Mouse (Mus musculus) central nervous system, embryonic 14 days (tissue): Measurements from ENCODE around the gene Olfr38. TPM values are rescaled to one million over a fixed set of nuclear protein-coding genes. Genes with fewer than 3 reads are reported as not detected.

Experiments used
- polyA plus RNA-seq: library from polyadenylated mRNA; depleted of rRNA; stranded (reverse); fragments of >200 nt; gene quantifications from 2 replicates; pipeline ENCODE4 v1.2.3, GENCODE M21; 2012; rRNA removed

Gene Olfr38
- not detected in 2 replicates for polyA plus RNA-seq

GRCm38 (mm10) chr6:42756104-42756503 is at the start of gene Olfr38:
Gene Olfr38 (plus strand): TSS chr6:42756404.

DNA sequence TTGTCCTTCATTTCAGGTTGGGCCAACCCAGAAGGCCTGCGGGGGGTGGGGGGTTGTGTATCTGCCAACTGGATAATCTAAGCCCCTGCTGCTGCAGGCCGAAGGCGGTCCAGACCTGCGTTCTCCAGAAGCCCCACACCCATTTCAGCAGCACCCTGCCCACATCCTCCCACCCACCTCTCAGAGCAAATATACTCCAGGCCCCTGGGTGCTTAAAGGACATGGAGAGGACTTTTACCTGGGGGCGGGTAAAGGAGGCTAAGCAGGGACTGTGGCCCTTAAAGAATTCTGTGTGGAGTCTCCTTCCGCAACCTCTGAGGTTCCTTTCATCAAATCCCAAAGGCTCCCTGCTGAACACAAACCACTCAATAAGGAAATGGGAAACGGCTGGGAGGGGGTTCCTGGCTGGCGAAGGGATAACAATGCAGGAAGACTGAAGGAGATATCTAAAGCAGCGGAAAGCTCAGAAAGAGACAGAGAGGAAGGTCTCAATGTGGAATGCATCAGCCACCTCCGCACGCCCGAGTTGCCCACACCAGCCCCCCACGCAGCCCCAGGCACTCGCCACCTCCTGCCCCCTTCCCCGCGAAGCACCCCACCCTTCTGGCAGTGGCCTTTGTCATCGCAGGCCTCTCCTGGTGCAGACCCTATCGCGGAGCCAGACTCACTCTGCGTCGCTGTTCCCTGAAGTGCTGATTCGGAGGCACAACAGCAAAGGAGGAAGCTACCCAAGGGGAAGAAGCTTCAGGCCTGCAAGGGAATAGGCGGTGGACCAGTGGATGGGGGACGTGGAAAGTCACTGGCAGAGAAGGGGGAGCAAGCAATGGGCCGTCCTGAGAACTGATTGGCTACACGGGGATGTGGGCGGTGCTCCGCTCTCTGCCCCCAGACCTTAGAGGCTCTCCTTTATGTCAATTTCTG is 46.7 kb upstream of the Olfr38 start, which contains the start of gene Tcaf1:
Gene Tcaf1 (minus strand): TSS at position 798 of the 921 bp plus-strand sequence.

GRCm38 (mm10) chr6:42739071-42739470 is 17.1 kb upstream of the Olfr38 start, which contains the start of gene Olfr453:
Gene Olfr453 (plus strand): TSS chr6:42739371.

DNA sequence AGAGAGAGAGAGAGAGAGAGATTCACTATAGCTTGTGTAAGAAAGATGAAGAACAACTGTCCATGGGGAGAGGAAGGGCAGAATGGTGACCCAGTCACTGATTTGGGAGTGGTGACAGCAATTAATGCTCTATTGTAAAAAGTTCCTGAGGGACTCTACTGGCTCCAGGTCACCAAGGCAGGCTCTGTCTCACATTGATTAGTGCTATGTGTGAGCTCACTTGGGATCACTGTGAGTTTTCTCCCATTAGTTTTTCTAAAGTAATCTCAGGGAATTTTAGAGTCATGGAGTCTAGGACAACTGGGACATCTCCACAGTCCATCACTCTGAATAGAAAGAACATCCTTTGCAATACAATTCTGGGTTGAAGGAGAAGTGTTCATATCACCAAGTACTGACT is 28.6 kb downstream of the Olfr38 start, which contains the start of gene Olfr452:
Gene Olfr452 (plus strand): TSS at position 301 of the 400 bp plus-strand sequence.

DNA sequence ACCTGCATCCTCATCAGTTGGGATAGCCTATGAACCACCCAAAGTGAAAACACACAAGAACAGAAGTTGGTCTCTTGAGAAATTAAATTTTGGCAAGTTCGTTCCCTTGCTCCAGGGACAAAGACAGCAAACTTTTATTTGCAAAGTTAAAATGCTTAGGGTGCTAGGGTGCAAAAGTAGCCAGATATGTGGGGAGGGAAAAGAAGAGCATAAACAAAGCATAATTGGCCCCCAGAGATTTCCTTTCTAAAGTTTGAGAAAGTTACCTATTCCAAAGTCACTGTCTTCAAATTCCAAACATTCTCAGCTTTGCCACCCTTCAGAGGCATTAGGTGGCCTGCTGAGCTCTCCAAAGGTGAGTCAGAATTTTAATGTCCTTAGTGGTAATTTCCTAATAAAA is 55.4 kb downstream of the Olfr38 start, which contains the start of gene Olfr450:
Gene Olfr450 (plus strand): TSS at position 301 of the 400 bp plus-strand sequence.

Other genes with a start within 250 kb of the Olfr38 start
- gene Olfr455, start 208.8 kb upstream of the Olfr38 start, polyA plus RNA-seq = not detected in 2 replicates
- gene Tcaf3, start 158.7 kb upstream of the Olfr38 start, polyA plus RNA-seq = not detected in 2 replicates
- gene Tcaf2, start 111.2 kb upstream of the Olfr38 start, polyA plus RNA-seq = 1.4 and 2.1 TPM in 2 replicates
- 138 and 142 TPM in 2 replicates for gene Tcaf1, start 46.3 kb upstream of the Olfr38 start, polyA plus RNA-seq
- not detected in 2 replicates for gene Olfr453, start 17.0 kb upstream of the Olfr38 start, polyA plus RNA-seq
- not detected in 2 replicates for gene Olfr452, start 28.7 kb downstream of the Olfr38 start, polyA plus RNA-seq
- not detected in 2 replicates for gene Olfr450, start 55.5 kb downstream of the Olfr38 start, polyA plus RNA-seq
- not detected in 2 replicates for gene Olfr449, start 78.0 kb downstream of the Olfr38 start, polyA plus RNA-seq
- gene Olfr448, start 134.0 kb downstream of the Olfr38 start, polyA plus RNA-seq = not detected in 2 replicates
- not detected in 2 replicates for gene Olfr447, start 152.5 kb downstream of the Olfr38 start, polyA plus RNA-seq
- not detected in 2 replicates for gene Olfr446, start 165.0 kb downstream of the Olfr38 start, polyA plus RNA-seq
- not detected in 2 replicates for gene Olfr444, start 192.7 kb downstream of the Olfr38 start, polyA plus RNA-seq